Mouse (Mus musculus) brain, embryonic 14.5 days (tissue): Measurements from ENCODE around the gene Chmp2a. TPM values are rescaled to one million over a fixed set of nuclear protein-coding genes. Genes with fewer than 3 reads are reported as not detected.
A peak's percentile ranks its signal among the peaks of the same experiment; 100 is the strongest.
"Not testable (repeated sequence)": the region's sequence is repeated elsewhere in the genome, so short reads cannot be mapped to it uniquely, and the experiment has no call there.

Experiments
- DNase-seq: peaks from one replicate; pipeline ENCODE4 v3.0.0-alpha.2; 2011; ENCODE audit warnings: low read depth
- CTCF ChIP-seq: fragments of 200-500 bp; IDR thresholded peaks from 2 replicates; pipeline ENCODE4 v1.5.1; 2012; ENCODE audit warnings: inconsistent platforms, mild to moderate bottlenecking, moderate library complexity, borderline replicate concordance; ENCODE audit not compliant: insufficient read depth, insufficient read length; ENCODE audit errors: extremely low read depth
- POLR2A ChIP-seq: fragments of 200-500 bp; IDR thresholded peaks from 2 replicates; pipeline ENCODE4 v1.6.1; 2012; ENCODE audit warnings: mild to moderate bottlenecking, inconsistent platforms, borderline replicate concordance; ENCODE audit not compliant: poor library complexity, insufficient read depth, insufficient read length, severe bottlenecking; ENCODE audit errors: extremely low read depth
- polyA plus RNA-seq: library from polyadenylated mRNA; depleted of rRNA; stranded (reverse); fragments of >200 nt; gene quantifications from 2 replicates; pipeline ENCODE4 v1.2.3, GENCODE M21; 2012; rRNA removed

The Chmp2a gene
- 166 and 170 TPM in 2 replicates for polyA plus RNA-seq

DNA sequence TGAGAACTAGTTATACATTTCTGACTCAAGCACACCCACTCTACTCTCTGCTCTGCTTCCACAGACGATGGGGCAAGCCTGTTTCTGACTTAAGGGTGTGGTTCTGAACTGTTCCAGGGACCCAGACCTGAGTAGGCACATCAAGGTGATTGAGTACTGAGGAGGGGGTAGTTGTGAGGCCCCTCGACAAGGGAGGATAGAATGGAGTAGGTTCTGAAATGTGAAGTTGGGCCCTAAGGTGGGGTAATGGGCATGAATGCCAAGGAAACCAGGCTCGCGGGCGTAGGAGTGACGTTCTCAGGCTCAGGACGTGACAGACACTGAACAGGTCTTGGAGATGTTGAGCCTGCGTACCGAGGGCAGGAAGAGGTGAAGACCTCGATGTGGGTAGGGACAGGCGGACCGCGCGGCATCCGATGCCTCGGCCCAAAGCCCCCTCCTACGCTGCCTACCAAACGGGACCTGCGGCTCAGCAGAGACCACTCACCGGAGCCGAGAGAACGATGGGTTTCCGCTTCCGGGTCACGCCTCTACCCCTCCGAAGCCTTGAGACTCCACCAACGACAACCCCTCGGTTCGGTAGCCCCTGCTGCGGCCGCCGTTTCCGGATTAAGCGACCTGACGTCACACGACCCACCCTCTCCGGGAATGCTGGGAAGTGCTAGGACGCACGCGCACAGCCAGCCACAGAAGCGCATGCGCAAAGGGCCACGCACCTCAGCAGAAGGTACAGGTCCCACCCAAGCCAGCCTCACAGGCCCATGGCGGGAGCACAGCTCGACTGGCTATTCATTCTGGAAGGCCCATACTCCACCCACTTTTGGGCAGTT is at the start of gene Chmp2a:
Gene Chmp2a (minus strand): TSS at position 660 of the 830 bp plus-strand sequence.
- peak; percentile 99 for DNase-seq
- TF ChIP-seq CTCF (no peak), POLR2A (no peak; the same call in 1 of the 2 replicates)

GRCm38 (mm10) chr7:13072293-13072692 is 37.7 kb upstream of the Chmp2a start:
- DNase-seq = no peak
- no peak for TF ChIP-seq CTCF
- no peak for TF ChIP-seq POLR2A

DNA sequence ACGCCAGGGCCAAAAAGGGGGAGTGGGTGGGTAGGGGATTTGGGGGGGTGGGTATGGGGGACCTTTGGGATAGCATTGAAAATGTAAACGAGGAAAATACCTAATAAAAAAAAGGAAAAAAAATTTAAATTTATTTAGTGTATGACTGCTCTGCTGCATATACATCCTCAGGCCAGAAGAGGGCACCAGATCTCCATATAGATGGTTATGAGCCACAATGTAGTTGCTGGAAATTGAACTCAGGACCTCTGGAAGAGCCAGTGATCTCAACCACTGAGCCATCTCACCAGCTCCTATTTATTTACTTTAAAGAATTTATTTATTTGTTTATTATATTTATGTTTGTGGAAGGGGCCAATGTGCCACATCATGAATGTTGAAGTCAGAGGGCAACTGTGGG is 28.8 kb upstream of the Chmp2a start:
- peak; percentile 13; the same call in 1 of the 2 replicates for TF ChIP-seq CTCF
- DNase-seq = not testable (repeated sequence)

GRCm38 (mm10) chr7:13059536-13059935 is 24.9 kb upstream of the Chmp2a start:
- TF ChIP-seq CTCF = no peak
- no peak for TF ChIP-seq POLR2A
- DNase-seq = no peak

DNA sequence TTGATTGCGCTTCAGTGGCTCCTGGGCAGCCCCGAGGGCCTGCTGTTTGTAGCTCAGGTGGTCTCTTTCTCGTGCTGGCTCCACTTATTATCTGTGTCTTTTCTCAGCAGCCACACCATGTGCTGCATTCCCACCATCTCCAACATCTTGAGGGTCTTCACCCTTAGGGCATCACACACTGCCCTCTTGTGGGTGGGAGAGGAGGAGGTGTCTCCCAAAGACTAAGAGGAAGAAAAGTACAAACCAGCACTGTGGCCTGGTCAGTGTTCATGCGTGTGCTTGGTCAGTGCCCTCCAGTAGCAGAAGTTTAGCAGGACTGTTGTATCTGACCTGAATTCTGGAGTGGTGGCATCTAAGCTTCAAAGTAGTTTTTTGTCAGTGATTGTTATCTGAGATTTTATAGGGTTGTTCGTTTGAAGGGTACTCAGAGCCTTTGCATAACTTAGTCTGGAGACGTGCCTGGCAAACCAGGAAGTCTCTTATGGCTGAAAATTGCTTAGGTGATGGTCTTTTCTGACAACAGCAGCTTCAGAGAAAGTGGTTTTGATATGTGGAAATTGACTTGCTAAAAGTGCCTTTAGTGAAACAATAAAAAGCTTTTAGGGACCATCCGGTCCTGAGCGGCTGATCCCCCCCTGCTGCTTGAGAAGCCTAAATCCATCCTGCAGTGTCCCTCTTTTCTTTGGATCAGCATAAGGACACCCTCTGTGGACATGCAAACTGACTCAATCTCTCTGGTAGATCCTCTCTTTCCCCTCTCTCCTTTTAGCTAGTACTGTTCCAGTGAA is 22.5 kb upstream of the Chmp2a start:
- no peak for DNase-seq
- peak; percentile 24; the same call in 1 of the 2 replicates for TF ChIP-seq CTCF
- TF ChIP-seq POLR2A = no peak

DNA sequence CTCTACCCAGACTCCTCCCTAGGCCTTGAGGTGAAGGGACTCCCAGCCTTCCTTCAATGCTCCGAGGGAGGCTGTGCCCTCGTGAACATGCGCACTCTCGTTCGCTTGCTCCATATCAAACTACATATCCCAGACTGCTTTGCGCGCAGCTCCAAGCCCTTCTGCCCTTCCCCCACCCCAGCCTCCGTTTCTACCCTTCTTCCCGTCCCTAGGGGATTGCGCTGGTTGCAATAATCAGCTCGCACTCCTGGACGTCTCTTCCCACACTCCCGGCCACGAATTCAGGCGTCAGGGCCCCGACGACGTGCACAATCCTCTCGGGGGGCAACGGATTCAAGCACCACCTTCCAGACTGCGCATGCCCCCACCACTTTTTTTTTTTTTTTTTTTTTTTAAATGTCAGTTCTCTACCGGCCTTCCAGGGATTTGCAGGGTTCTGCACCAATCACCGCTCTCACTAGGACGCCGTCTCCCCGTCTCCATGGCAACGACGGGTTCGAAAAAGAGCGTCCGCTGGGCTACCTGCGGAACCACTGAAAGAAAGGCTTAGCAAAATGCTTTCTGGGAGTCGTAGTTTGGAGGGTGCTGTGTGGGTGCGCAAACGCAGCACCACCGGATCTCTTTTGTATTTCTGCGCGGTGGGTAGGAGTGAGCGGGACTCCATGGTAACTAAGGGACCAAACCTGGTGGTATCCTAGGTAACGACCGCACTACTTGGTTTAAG is 19.8 kb upstream of the Chmp2a start, which contains the start of gene Mzf1:
Gene Mzf1 (minus strand): TSS at position 478 of the 724 bp plus-strand sequence.
- TF ChIP-seq POLR2A (peak; percentile 61; the same call in 1 of the 2 replicates), CTCF (no peak)
- DNase-seq = peak; percentile 100

GRCm38 (mm10) chr7:13053961-13054286 is 19.3 kb upstream of the Chmp2a start:
- no peak for DNase-seq
- TF ChIP-seq CTCF (no peak), POLR2A (no peak)

- DNase-seq = no peak
- TF ChIP-seq CTCF (no peak), POLR2A (no peak)
Measured at GRCm38 (mm10) chr7:13053501-13053900, 18.9 kb upstream of the Chmp2a start.

- DNase-seq = no peak
- TF ChIP-seq CTCF (no peak), POLR2A (no peak)
Measured at GRCm38 (mm10) chr7:13053001-13053400, 18.4 kb upstream of the Chmp2a start.

DNA sequence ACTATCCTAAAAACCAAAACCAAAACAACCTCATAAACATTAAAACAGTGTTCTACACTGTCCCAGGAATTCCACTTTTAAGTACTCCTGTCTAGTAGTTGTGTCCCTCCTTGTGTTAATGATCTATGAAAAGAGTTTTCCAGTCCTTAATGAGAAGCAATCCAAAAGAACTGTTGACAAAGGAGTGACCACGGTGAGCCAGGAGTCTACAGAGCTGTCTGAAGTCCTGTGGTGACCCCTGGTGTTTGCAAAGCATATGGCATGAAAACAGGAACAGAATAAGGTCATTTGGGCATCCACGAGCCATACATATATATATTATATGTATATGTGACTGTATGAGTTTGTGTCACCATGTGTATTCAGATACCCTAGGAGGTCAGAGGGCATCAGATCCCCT is 11.5 kb upstream of the Chmp2a start:
- TF ChIP-seq POLR2A = no peak
- TF ChIP-seq CTCF = peak; percentile 67; the same call in 1 of the 2 replicates

DNA sequence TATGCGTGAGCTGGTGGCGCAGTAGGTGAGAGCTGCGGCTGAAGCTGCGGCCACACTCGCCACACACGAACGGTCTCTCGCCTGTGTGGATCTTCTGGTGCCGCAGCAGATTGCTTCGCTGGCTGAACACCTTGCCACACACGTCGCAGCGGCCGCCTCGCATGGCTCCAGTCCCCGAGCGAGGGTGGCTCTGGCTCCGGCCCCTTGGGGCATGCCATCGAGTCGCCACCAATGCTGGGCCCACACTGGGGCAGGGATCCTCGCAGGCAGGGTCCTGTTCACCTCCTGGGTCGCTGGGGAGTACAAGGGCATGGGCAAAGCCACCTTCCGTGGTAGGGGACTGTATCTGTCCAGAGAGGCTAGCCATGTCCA is 9.6 kb upstream of the Chmp2a start:
- TF ChIP-seq CTCF (no peak), POLR2A (no peak)
- DNase-seq = no peak

More for the DNA sequence above, 11.5 kb upstream of the Chmp2a start:
- DNase-seq = peak; percentile 79

- DNase-seq = peak; percentile 66
- TF ChIP-seq CTCF (no peak), POLR2A (no peak)
Measured at GRCm38 (mm10) chr7:13043445-13044253, 9.0 kb upstream of the Chmp2a start.

DNA sequence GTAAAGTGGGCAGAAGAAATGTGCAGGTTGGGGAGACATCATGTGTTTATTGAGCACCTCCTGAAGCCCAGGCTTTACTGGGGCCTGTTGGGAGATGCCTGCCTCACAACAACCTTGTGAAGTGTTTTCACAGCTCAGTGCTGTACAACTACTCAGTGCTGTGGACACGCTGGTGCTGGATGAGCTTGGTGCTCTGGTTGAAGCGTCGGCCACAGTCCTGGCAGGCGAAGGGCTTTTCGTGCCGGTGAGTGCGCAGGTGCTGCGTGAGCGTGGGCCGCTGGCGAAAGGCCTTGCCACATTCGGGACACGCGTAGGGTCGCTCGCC is 8.5 kb upstream of the Chmp2a start:
- no peak for TF ChIP-seq POLR2A
- TF ChIP-seq CTCF = no peak
- no peak for DNase-seq

DNA sequence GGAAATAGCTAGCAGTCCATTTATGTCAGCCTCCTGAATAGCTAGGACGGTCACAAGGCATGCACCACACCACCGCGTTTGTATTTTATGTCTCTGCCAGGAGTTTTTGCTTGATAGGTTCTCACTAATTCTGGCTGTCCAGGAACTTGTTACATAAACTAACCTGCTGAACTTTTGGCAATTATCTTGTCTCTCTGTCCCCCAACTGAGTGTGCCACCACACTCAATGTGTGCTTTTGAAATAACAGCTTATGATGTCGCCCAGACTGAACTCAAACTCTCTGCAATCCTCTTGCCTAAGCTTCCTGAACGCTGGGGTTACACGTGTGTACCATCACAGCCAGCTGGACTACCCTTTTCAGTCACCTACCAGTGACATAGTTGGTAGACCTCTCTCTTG is 7.9 kb upstream of the Chmp2a start:
- TF ChIP-seq CTCF (no peak), POLR2A (no peak)
- DNase-seq = no peak
